Mouse (Mus musculus) layer of hippocampus, adult 8-10 months (tissue): ENCODE results near the gene Car2. TPM values are rescaled to one million over a fixed set of nuclear protein-coding genes. Genes with fewer than 3 reads are reported as not detected.

Source experiments
- DNase-seq, 2 experiments: peaks; one replicate each; pipeline ENCODE4 v3.0.0; 2022; ENCODE audit warnings: low spot score in 2 of 2
- total RNA-seq, 4 experiments: library from RNA; stranded (reverse); gene quantifications; 2 replicates each; pipeline ENCODE4 v1.2.4; 2022

Car2 gene
- total RNA-seq, 4 experiments from 2014 or later = 143 to 172 (median 162) TPM

GRCm38 (mm10) chr3:14878749-14879223 lies 7.3 kb upstream of the Car2 start:
- DNase-seq = no peak

GRCm38 (mm10) chr3:14879293-14879692 lies 6.8 kb upstream of the Car2 start:
- DNase-seq = no peak

- no peak for DNase-seq
Observed at GRCm38 (mm10) chr3:14880277-14880676, 5.8 kb upstream of the Car2 start.

GRCm38 (mm10) chr3:14882005-14882404 lies 4.1 kb upstream of the Car2 start:
- no peak for DNase-seq

- no peak for DNase-seq
Observed at GRCm38 (mm10) chr3:14882756-14883155, 3.3 kb upstream of the Car2 start.

GRCm38 (mm10) chr3:14884826-14885225 lies 1.2 kb upstream of the Car2 start:
- DNase-seq = no peak

GRCm38 (mm10) chr3:14887134-14887666 lies 1.1 kb downstream of the Car2 start:
- no peak for DNase-seq

- DNase-seq = no peak
Observed at GRCm38 (mm10) chr3:14887686-14888295, 1.7 kb downstream of the Car2 start.

- no peak for DNase-seq
Observed at GRCm38 (mm10) chr3:14888549-14888948, 2.5 kb downstream of the Car2 start.

- no peak for DNase-seq
Observed at GRCm38 (mm10) chr3:14889085-14889484, 3.0 kb downstream of the Car2 start.

- DNase-seq = no peak
Observed at GRCm38 (mm10) chr3:14889716-14890409, 3.8 kb downstream of the Car2 start.

GRCm38 (mm10) chr3:14892991-14893390 lies 6.9 kb downstream of the Car2 start:
- no peak for DNase-seq

GRCm38 (mm10) chr3:14893700-14894099 lies 7.6 kb downstream of the Car2 start:
- no peak for DNase-seq

GRCm38 (mm10) chr3:14895333-14895732 lies 9.3 kb downstream of the Car2 start:
- DNase-seq = no peak

- no peak for DNase-seq
Observed at GRCm38 (mm10) chr3:14897770-14898169, 11.7 kb downstream of the Car2 start.

- no peak for DNase-seq
Observed at GRCm38 (mm10) chr3:14903380-14903779, 17.3 kb downstream of the Car2 start.

GRCm38 (mm10) chr3:14904165-14904564 lies 18.1 kb downstream of the Car2 start:
- no peak for DNase-seq

- no peak for DNase-seq
Observed at GRCm38 (mm10) chr3:14907271-14907670, 21.2 kb downstream of the Car2 start.

GRCm38 (mm10) chr3:14911992-14912582 lies 26.0 kb downstream of the Car2 start:
- no peak for DNase-seq

GRCm38 (mm10) chr3:14913774-14914173 lies 27.7 kb downstream of the Car2 start:
- no peak for DNase-seq

- no peak for DNase-seq
Observed at GRCm38 (mm10) chr3:14915355-14915754, 29.3 kb downstream of the Car2 start.

GRCm38 (mm10) chr3:14917261-14917660 lies 31.2 kb downstream of the Car2 start:
- DNase-seq = no peak
